17 mouse cellular contexts compared by ENCODE assay signal in genomic region chr2:83627495-83627894, GRCm38 (mm10).
"Had no signal": no experiment of that assay in that cellular context is flagged by ENCODE, and none has a peak within 500 bp of the region (broad histone marks: within the 10 kb centered on the region; RNA-seq: fewer than 3 reads in every experiment).

No protein-coding gene starts in this region.

- H3K27me3 ChIP-seq: intestine, embryonic 15.5 days; kidney, embryonic 15.5 days; limb, embryonic 12.5 days; limb, embryonic 15.5 days had no signal

- H3K4me3 ChIP-seq: intestine, embryonic 15.5 days; kidney, embryonic 15.5 days; layer of hippocampus, adult 2 months; left cerebral cortex, adult 2 months; limb, embryonic 12.5 days; limb, embryonic 15.5 days had no signal

- H3K36me3 ChIP-seq: intestine, embryonic 15.5 days; kidney, embryonic 15.5 days; limb, embryonic 12.5 days; limb, embryonic 15.5 days had no signal

- H3K9me3 ChIP-seq: intestine, embryonic 15.5 days; kidney, embryonic 15.5 days; limb, embryonic 12.5 days; limb, embryonic 15.5 days had no signal

- DNase-seq: kidney, adult 11 months; kidney, adult 8-10 months; kidney, postnatal 14 days; layer of hippocampus, postnatal 36 days; liver, postnatal 0 days; lung, embryonic 14.5 days; thymus, adult 18-20 months had no signal

- H3K9ac ChIP-seq: intestine, embryonic 15.5 days; kidney, embryonic 15.5 days; limb, embryonic 12.5 days; limb, embryonic 15.5 days; liver, embryonic 14.5 days; liver, postnatal 0 days; lung, embryonic 14.5 days had no signal

- H3K4me1 ChIP-seq: intestine, embryonic 15.5 days had no signal

- H3K4me2 ChIP-seq: intestine, embryonic 15.5 days; kidney, embryonic 15.5 days; limb, embryonic 12.5 days; limb, embryonic 15.5 days; liver, embryonic 11.5 days; lung, embryonic 14.5 days had no signal

- H3K27ac ChIP-seq: intestine, embryonic 15.5 days; kidney, embryonic 15.5 days; layer of hippocampus, adult 2 months; left cerebral cortex, adult 2 months; limb, embryonic 12.5 days; limb, embryonic 15.5 days; liver, embryonic 14.5 days; macrophage had no signal

- ATAC-seq: intestine, embryonic 15.5 days; liver, postnatal 0 days; lung, postnatal 0 days had no signal
